Mouse (Mus musculus): Measurements from ENCODE around the gene Fam111a. TPM values are rescaled to one million over a fixed set of nuclear protein-coding genes. Genes with fewer than 3 reads are reported as not detected.
"Not testable (repeated sequence)": the region's sequence is repeated elsewhere in the genome, so short reads cannot be mapped to it uniquely, and the experiment has no call there.

The Fam111a gene
- total RNA-seq (2014; fragmentation: Nextera tagmentation), result 52.2 and 72.8 TPM in 2 replicates
- total RNA-seq (2017), result 118 and 128 TPM in 2 replicates

DNA sequence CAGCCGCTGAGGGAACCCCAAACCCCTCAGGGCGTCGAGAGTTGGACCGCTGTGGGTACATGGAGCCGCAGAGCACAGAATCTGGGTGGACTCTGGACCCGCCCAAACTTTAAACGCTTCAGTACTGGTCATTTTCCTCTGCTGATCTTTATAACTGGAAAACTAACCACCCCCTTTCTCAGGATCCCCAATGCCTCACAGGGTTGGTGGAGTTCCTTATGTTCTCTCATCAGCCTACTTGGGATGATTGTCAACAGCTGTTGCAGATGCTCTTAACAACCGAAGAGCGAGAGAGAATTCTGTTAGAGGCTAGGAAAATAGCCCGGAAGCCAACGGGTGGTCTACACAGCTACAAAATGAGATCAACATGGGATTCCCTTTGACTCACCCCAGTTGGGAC, at the start of gene Fam111a:
Fam111a (plus strand) TSS at position 301 of the 400 bp plus-strand sequence.
- not testable (repeated sequence) for ATAC-seq (replicated peaks; ENCODE audit: low FRiP score, low TSS enrichment, poor library complexity, severe bottlenecking)

GRCm38 (mm10) chr19:12496241-12496640, 49.3 kb upstream of the Fam111a start:
- no peak for ATAC-seq (replicated peaks; ENCODE audit: low FRiP score, low TSS enrichment, poor library complexity, severe bottlenecking)

- no peak for ATAC-seq (replicated peaks; ENCODE audit: low FRiP score, low TSS enrichment, poor library complexity, severe bottlenecking)
Measured at GRCm38 (mm10) chr19:12497909-12498308, 47.6 kb upstream of the Fam111a start.

DNA sequence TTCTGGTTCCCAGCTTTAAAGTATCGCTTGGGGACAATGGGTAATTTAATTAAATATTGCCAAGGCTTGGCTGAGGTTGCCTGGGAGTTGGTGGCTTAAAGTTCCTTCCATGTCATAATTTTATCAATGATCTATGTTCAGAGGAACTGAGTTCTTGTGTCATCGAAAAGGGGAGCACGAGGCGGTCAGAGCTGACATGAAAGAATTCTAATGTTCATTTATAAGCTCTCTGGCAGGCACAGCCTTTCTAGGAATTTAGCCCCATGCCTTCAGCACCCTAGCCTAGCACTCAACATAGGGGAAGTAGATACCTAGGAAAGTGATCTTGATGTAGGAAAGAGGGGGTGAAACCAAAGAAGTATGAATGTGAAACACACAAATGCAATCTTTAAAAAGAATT, 47.2 kb upstream of the Fam111a start:
- no peak for ATAC-seq (replicated peaks; ENCODE audit: low FRiP score, low TSS enrichment, poor library complexity, severe bottlenecking)

GRCm38 (mm10) chr19:12498941-12499340, 46.6 kb upstream of the Fam111a start:
- no peak for ATAC-seq (replicated peaks; ENCODE audit: low FRiP score, low TSS enrichment, poor library complexity, severe bottlenecking)

- ATAC-seq (replicated peaks; ENCODE audit: low FRiP score, low TSS enrichment, poor library complexity, severe bottlenecking), result no peak
Measured at GRCm38 (mm10) chr19:12499485-12499884, 46.1 kb upstream of the Fam111a start.

- no peak for ATAC-seq (replicated peaks; ENCODE audit: low FRiP score, low TSS enrichment, poor library complexity, severe bottlenecking)
Measured at GRCm38 (mm10) chr19:12500124-12500523, 45.4 kb upstream of the Fam111a start.

DNA sequence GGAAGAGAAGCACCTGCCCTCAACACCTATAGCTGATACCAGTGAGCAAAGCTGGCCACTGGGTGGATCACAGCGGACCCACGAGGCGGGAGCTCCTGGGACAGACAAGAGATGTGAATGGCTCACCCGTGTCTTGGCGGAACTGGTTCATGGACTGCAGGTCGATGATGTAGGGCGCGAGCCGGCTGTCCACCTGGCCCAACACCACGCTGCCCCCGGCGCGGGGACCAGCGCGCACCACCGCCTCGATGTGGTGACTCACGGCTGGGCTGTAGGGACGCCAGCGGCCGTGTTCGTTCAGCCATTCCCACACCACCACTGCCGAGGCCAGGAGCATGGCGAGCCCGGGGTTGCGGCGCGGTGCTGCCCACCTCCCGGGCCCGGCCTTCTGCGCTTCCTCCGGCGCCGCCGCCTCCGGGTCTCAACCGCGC, 44.6 kb upstream of the Fam111a start:
- ATAC-seq (replicated peaks; ENCODE audit: low FRiP score, low TSS enrichment, poor library complexity, severe bottlenecking), result no peak

- ATAC-seq (replicated peaks; ENCODE audit: low FRiP score, low TSS enrichment, poor library complexity, severe bottlenecking), result peak; percentile 99
Measured at GRCm38 (mm10) chr19:12501370-12502347, 43.9 kb upstream of the Fam111a start, which contains the start of gene Dtx4. TSS of gene Dtx4 (minus strand) at chr19:12501454.

DNA sequence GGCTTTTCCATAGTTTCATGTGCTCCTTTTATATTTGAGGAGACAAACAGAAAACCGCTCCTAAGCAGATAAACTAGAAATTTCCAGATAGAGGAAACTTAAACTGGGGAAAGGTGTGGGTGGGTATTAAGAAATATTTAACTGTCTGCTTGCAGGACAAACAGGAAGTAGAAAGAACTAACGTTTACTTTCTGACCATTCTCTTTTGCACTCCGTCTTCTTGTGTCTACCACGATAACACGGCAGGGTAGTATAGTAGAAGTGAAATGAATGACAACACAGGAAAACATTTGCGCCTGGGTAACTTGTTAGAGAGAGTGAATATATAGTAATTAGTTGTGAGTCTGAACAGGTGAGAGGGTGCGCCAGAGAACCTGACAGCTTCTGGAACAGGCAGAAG, 42.8 kb upstream of the Fam111a start:
- ATAC-seq (replicated peaks; ENCODE audit: low FRiP score, low TSS enrichment, poor library complexity, severe bottlenecking), result no peak

GRCm38 (mm10) chr19:12514621-12515020, 30.9 kb upstream of the Fam111a start:
- ATAC-seq (replicated peaks; ENCODE audit: low FRiP score, low TSS enrichment, poor library complexity, severe bottlenecking), result no peak

GRCm38 (mm10) chr19:12517671-12518540, 27.6 kb upstream of the Fam111a start:
- ATAC-seq (replicated peaks; ENCODE audit: low FRiP score, low TSS enrichment, poor library complexity, severe bottlenecking), result peak; percentile 78

- no peak for ATAC-seq (replicated peaks; ENCODE audit: low FRiP score, low TSS enrichment, poor library complexity, severe bottlenecking)
Measured at GRCm38 (mm10) chr19:12518541-12518890, 27.0 kb upstream of the Fam111a start.

GRCm38 (mm10) chr19:12523377-12523776, 22.2 kb upstream of the Fam111a start:
- no peak for ATAC-seq (replicated peaks; ENCODE audit: low FRiP score, low TSS enrichment, poor library complexity, severe bottlenecking)

- ATAC-seq (replicated peaks; ENCODE audit: low FRiP score, low TSS enrichment, poor library complexity, severe bottlenecking), result no peak
Measured at GRCm38 (mm10) chr19:12537168-12537567, 8.4 kb upstream of the Fam111a start.

GRCm38 (mm10) chr19:12539975-12540374, 5.6 kb upstream of the Fam111a start:
- no peak for ATAC-seq (replicated peaks; ENCODE audit: low FRiP score, low TSS enrichment, poor library complexity, severe bottlenecking)

DNA sequence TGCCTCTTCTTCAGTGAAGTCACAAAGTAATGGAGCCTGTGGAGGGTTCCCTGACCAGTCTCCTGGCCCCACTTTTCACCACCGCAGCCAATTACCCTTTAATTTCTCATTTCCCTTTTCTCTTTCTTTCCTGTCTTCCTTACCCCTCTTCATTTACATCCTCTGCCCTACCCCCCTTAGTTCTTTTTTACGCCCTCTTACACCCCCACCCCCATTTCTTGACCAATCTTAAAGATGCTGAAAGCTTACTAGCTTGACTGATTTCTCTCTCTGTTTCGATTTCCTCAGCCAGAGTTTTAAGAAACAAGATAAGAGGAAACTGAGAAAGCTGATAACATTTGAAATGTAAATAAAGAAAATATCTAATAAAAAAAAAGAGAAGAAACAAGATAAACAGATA, 4.8 kb upstream of the Fam111a start:
- ATAC-seq (replicated peaks; ENCODE audit: low FRiP score, low TSS enrichment, poor library complexity, severe bottlenecking), result no peak

- ATAC-seq (replicated peaks; ENCODE audit: low FRiP score, low TSS enrichment, poor library complexity, severe bottlenecking), result no peak
Measured at GRCm38 (mm10) chr19:12541644-12542043, 3.9 kb upstream of the Fam111a start.

DNA sequence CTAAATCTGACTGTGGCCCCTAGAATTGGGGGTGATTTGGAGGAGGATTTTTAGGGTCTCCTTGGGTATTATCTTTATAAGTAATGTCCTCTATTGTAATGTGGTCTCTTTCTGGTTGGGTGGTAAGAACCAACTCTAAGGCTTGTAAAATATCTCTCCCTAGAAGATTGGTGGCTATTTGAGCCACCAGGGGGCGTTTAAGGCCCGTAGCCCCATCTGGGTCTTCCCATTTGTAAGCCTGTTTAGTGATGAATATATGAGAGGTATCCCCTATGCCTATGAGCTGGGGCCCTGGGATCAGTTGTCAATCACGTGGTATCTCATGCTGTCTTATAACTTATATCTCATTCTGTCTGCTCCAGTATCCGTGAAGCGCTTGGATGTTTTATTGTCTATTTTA, 3.6 kb downstream of the Fam111a start:
- no peak for ATAC-seq (replicated peaks; ENCODE audit: low FRiP score, low TSS enrichment, poor library complexity, severe bottlenecking)

Measured in megakaryocyte-erythroid progenitor cell, adult 5-6 weeks (primary cell).